Mouse (Mus musculus) testis, adult 2 months (tissue): ENCODE data around the gene Actrt3.

Experiments
- CTCF ChIP-seq: fragments of 200-500 bp; IDR thresholded peaks from 2 replicates; pipeline ENCODE4 v1.5.1; 2012; ENCODE audit warnings: low read depth, mild to moderate bottlenecking, inconsistent platforms, low read length, moderate library complexity; ENCODE audit not compliant: control insufficient read depth, insufficient read depth, insufficient replicate concordance
- POLR2A ChIP-seq: fragments of 200-500 bp; IDR thresholded peaks from 2 replicates; pipeline ENCODE4 v1.6.1; 2012; ENCODE audit warnings: low read depth, mild to moderate bottlenecking, inconsistent platforms, low read length, moderate library complexity; ENCODE audit not compliant: control insufficient read depth

DNA sequence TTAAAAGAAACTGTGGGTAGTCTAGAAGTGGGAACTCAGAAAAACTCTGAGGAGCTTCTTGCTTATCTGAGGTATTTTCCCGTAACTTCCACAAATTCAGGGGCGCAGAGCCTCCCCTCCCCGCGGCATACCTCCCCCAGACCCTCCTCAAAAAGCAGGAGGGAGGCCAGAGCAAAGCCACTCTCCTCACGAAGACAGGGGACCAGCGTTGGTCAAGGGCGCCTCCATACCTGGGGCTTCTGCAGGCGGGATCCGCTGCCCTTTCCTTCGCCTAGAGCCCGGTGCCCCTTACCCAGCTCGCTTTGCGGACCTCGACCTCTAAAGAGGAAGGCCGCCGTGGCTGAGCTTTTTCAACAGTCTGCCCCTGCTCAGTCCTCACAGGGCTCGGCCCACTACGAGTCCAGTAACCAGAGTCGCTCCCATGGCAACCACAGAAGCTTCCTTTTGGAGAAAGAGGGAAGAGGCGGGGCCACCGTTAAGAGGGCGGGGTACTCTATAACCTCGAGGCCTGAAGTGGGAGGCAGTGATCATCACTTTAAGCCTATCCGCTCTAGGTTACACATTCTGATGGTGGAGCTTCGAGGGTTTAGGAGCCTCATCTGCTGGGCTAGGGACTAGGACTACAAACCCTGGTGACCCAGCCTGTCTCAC lies 47.8 kb upstream of the Actrt3 start, which contains the start of gene Lrrc34:
- TF ChIP-seq CTCF (no peak), POLR2A (peak; percentile 82)
